Mouse (Mus musculus) ES-Bruce4 (cell line): ENCODE data around the gene 1110004F10Rik. TPM values are rescaled to one million over a fixed set of nuclear protein-coding genes. Genes with fewer than 3 reads are reported as not detected.

ENCODE experiments used
- H3K27ac ChIP-seq: 2 replicates; pipeline ENCODE4 v1.5.1; 2012; ENCODE audit warnings: low read length, inconsistent platforms; ENCODE audit not compliant: insufficient read depth
- H3K27me3 ChIP-seq: 2 replicates; pipeline ENCODE4 v1.6.1; 2012; ENCODE audit warnings: mild to moderate bottlenecking, low read length, inconsistent platforms; ENCODE audit not compliant: control insufficient read depth, poor library complexity, insufficient read depth, severe bottlenecking
- H3K36me3 ChIP-seq: 2 replicates; pipeline ENCODE4 v1.6.1; 2012; ENCODE audit warnings: inconsistent platforms, mild to moderate bottlenecking, low read length, moderate library complexity; ENCODE audit not compliant: control insufficient read depth, poor library complexity, insufficient read depth, severe bottlenecking
- H3K4me1 ChIP-seq: one replicate; pipeline ENCODE4 v1.8.1; 2011; ENCODE audit warnings: low read length; ENCODE audit not compliant: control insufficient read depth, insufficient read depth
- H3K4me3 ChIP-seq: 2 replicates; pipeline ENCODE4 v1.5.1; 2011; ENCODE audit warnings: low read depth, mild to moderate bottlenecking, low read length
- H3K9ac ChIP-seq: 2 replicates; pipeline ENCODE4 v1.6.1; 2012; ENCODE audit warnings: low read depth, mild to moderate bottlenecking, inconsistent platforms; ENCODE audit not compliant: poor library complexity, severe bottlenecking
- H3K9me3 ChIP-seq: replicated peaks from 2 replicates; pipeline ENCODE4 v1.6.1; 2012; ENCODE audit warnings: mild to moderate bottlenecking, low read length, inconsistent platforms; ENCODE audit not compliant: control insufficient read depth, poor library complexity, insufficient read depth, severe bottlenecking
- CTCF ChIP-seq: IDR thresholded peaks from one replicate; pipeline ENCODE4 v1.8.1; 2011; ENCODE audit warnings: low read depth, low read length
- EP300 ChIP-seq: IDR thresholded peaks from 2 replicates; pipeline ENCODE4 v1.6.1; 2011; ENCODE audit warnings: low read depth, low read length; ENCODE audit not compliant: insufficient read depth
- POLR2A ChIP-seq: IDR thresholded peaks from one replicate; pipeline ENCODE4 v1.8.1; 2011; ENCODE audit warnings: low read length; ENCODE audit not compliant: insufficient read depth
- polyA plus RNA-seq: library from polyadenylated mRNA; stranded (reverse); fragments of >200 nt; gene quantifications from 2 replicates; pipeline ENCODE4 v1.2.4, GENCODE M21; 2011; ENCODE audit warnings: low read depth; ENCODE audit not compliant: missing spikeins, insufficient read depth, insufficient read length

Gene 1110004F10Rik
- polyA plus RNA-seq, 1 experiment, result 119 TPM

DNA sequence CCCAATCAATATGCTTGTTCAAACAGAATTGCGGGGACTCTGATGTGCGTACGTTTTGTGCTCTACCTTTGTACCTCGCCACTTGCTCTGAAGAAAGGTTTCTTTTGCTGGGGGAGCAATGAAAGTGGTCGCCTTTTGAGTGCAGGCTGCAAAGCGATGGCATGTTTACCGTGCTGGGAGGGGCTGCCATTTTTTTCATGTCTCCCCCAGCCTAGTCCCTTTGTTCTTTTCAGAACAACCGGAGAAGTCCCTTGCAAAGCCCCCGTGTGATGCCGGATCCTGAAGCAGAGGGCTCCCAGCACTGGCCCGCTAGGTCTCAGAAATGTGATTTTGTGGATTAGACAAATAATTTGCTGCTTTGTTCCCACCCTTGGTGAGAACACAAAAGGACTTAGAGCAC, 82.0 kb downstream of the 1110004F10Rik start:
- Histone ChIP-seq H3K4me3 (no peak overlapping the region), H3K27me3 (no peaks in the 10 kb centered on the region), H3K27ac (no peak overlapping the region), H3K9me3 (no peaks in the 10 kb centered on the region), H3K4me1 (peaks cover 2% of the 10 kb centered on the region), H3K9ac (no peak overlapping the region), H3K36me3 (no peaks in the 10 kb centered on the region; the same call in 1 of the 2 replicates)
- TF ChIP-seq CTCF (no peak), POLR2A (no peak)

DNA sequence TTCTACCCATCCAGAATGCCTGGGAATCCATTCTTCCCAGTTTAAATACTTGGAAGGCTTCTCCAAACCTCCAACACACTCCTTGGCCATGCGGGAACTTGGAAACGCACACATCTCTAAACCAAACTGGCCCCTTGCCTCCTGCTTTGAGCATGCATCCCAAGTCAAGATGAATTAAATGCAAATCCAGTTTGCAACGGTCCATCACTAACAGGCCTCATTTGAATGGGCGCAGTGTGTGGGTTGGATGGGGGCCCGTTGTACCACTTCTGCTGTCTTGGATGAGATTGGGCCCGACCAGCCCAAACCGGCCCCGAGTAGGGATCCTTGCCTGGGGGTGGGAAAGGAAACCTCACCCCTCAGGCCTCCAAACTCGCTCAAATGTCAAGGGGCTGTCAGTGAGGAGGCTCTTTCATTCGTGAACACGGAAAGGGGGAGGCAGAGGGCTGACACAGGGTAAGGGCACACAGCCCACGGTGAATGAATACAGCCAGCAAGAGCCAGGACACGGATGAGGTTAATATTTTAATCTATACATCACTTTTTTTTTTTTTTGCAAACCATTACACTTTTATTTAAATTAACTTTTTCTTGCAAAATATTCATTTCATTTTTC, 83.9 kb downstream of the 1110004F10Rik start:
- Histone ChIP-seq H3K9ac (no peak overlapping the region), H3K27ac (no peak overlapping the region), H3K36me3 (peaks cover 4% of the 10 kb centered on the region; the same call in 1 of the 2 replicates), H3K9me3 (no peaks in the 10 kb centered on the region), H3K4me1 (peaks cover 2% of the 10 kb centered on the region), H3K4me3 (no peak overlapping the region), H3K27me3 (no peaks in the 10 kb centered on the region)
- no peak for TF ChIP-seq POLR2A
- TF ChIP-seq CTCF, result no peak
- TF ChIP-seq EP300, result no peak

DNA sequence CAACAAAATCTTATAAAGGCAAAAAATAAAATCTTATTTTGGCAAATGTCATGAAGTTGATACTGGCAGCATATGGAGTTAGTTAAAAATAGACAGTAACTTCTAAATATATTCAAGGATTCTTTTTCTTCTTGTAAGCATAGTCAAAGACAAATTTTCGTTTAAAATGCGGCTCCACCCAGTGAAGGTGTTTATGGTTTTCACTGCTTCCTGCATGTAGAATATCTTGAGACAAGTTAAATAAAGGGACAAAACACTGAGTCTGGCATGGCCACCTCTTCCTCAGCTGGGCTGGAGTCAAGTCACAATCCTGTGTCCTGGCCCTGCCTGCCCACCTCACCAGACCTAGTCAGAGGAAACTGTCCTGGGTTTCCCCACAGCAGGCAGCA, 84.4 kb downstream of the 1110004F10Rik start:
- Histone ChIP-seq H3K27me3 (no peaks in the 10 kb centered on the region), H3K4me3 (no peak overlapping the region), H3K27ac (no peak overlapping the region)

DNA sequence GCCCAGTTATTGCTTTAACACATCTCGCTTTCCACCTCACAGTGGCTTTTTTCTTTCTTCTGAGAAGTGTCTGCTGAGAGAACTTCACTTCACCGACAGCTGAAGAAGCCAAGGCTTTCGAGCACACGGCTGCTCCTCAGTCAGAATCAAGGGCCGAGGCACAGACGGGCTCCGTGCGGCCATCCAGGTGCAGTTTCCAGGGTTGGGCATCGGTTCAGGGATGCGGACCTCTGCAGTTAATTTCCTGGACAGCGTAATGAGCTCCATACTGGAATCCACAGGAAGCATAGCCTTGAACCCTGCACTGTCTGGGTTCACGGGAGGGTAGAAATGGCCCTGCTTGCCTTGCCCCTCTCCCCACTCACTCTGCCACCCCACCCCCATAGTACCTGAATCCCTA, 84.9 kb downstream of the 1110004F10Rik start:
- Histone ChIP-seq H3K9me3 (no peaks in the 10 kb centered on the region), H3K27me3 (no peaks in the 10 kb centered on the region), H3K27ac (no peak overlapping the region), H3K36me3 (peaks cover 11% of the 10 kb centered on the region), H3K9ac (no peak overlapping the region), H3K4me3 (no peak overlapping the region), H3K4me1 (peaks cover 2% of the 10 kb centered on the region)
- TF ChIP-seq POLR2A (no peak), CTCF (no peak), EP300 (no peak)

More for the DNA sequence above, 84.4 kb downstream of the 1110004F10Rik start:
- H3K36me3 ChIP-seq, result peaks cover 7% of the 10 kb centered on the region
- TF ChIP-seq POLR2A, result no peak
- no peak for TF ChIP-seq CTCF
- TF ChIP-seq EP300, result no peak
- no peak overlapping the region for H3K9ac ChIP-seq
- H3K4me1 ChIP-seq, result peaks cover 2% of the 10 kb centered on the region
- H3K9me3 ChIP-seq, result no peaks in the 10 kb centered on the region

DNA sequence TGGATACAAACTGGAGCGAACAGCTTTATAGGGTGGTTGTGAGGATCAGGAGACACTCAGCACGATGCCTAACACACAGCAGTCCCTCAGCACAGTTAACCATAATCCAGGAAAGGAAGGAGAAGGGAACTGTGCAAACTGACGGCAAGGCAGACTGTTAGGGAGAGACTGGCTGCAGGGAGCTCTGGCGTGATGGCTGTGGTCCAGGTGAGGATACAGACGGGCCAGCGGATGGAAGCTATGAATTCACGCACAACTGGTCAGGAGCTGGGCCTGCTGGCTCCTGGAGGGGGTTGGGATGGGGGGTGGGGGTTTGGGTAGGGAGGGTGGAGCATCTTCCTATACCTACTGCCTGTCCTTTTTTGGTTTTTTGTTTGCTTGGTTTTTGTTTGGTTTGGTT, 86.5 kb downstream of the 1110004F10Rik start:
- TF ChIP-seq EP300 (no peak), POLR2A (no peak), CTCF (no peak)
- Histone ChIP-seq H3K27ac (no peak overlapping the region), H3K36me3 (peaks cover 13% of the 10 kb centered on the region)

DNA sequence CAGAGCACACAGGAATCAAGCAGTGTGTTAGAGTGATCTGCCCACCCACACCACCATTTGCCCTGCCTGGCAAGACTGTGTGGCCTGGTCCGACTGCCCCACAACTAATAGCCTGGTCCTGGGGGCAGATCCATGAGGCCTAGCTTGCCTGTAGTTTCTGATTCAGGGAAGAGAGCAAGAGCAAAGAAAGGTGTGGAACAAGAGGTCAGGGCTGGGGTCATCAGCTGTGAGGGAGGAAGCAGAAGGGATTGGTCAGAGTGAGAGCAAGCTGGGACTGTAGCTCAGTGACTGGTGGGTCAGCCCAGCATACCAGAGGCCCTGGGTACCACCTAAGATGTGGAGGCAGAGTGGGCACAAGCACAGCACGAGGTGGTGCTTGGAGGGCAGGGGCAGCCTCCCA, 87.9 kb downstream of the 1110004F10Rik start:
- TF ChIP-seq POLR2A (no peak), EP300 (no peak), CTCF (no peak)
- H3K4me1 ChIP-seq, result peaks cover 2% of the 10 kb centered on the region
- no peak overlapping the region for H3K4me3 ChIP-seq
- H3K27me3 ChIP-seq, result no peaks in the 10 kb centered on the region
- no peaks in the 10 kb centered on the region for H3K9me3 ChIP-seq
- peaks cover 13% of the 10 kb centered on the region for H3K36me3 ChIP-seq
- no peak overlapping the region for H3K27ac ChIP-seq
- no peak overlapping the region for H3K9ac ChIP-seq

More for the DNA sequence above, 86.5 kb downstream of the 1110004F10Rik start:
- no peak overlapping the region for H3K9ac ChIP-seq
- H3K4me3 ChIP-seq, result no peak overlapping the region
- H3K27me3 ChIP-seq, result no peaks in the 10 kb centered on the region
- peaks cover 2% of the 10 kb centered on the region for H3K4me1 ChIP-seq
- no peaks in the 10 kb centered on the region for H3K9me3 ChIP-seq
